Mouse (Mus musculus): ENCODE results near the gene Gab2.

- TF ChIP-seq CTCF (IDR thresholded peaks at IDR 0.05; ENCODE audit: low read depth) (no peak), EP300 (IDR thresholded peaks at IDR 0.05; ENCODE audit: low read depth) (no peak)
Observed at GRCm38 (mm10) chr7:97187387-97188081, 106.1 kb downstream of the Gab2 start.

Measured in liver, postnatal 0 days (tissue).